Mouse (Mus musculus): Measurements from ENCODE around the gene Pgpep1. TPM values are rescaled to one million over a fixed set of nuclear protein-coding genes. Genes with fewer than 3 reads are reported as not detected.

Pgpep1 gene
- total RNA-seq, 1 experiment, result 21.4 TPM

DNA sequence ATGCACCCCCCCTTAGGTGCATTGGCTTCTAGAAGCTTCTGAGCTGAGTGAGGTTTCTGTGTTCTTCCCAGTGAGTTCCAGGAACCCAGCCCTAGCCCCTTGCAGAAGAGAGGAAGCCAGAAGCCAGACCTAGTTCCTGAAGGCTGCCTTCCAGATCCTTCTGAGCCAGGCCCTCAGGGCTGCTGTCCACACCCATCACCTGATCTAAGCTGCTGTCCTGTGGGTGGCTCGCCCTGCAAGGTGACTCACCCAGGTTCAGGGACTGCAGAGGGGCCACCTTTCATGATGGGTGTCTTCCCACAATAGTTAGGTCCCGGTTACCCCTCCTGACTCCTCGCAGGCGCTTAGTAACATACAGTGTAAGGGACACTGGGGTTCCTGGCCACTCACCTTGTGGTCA, 19.2 kb upstream of the Pgpep1 start:
- H3K4me1 ChIP-seq (ENCODE audit: control insufficient read depth in 2 of 2, insufficient read depth in 2 of 2, low read length in 2 of 2, poor library complexity in 1 of 2), result peaks cover 18 to 33% of the 10 kb centered on the region in 2 experiments
- in situ Hi-C loops (cut with MboI; ENCODE audit: low sequenced_read_pairs in 2 of 2, unreplicated experiment in 2 of 2), result no loop called here

DNA sequence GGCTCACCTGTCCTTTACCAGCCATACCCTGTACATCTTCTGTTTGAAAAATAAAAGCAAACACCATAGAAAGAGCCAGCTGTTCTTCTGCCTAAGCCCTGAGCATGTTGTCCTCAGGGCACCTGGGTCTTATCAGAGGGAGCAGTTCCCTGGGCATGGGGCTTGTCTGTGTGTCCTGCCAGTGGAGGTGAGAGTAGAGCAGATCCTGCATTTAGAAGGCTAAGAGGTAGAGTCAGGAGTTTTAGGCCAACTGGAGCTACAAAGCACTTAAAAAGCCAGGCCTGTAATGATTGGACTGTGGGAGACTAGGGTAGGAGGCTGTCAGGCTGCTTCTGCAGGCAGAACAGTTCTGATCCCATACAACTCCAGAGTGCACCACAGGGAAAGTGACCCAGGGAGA, 18.5 kb upstream of the Pgpep1 start:
- Histone ChIP-seq H3K27ac (ENCODE audit: insufficient read depth, low read depth, low read length, poor library complexity, severe bottlenecking) (no peak overlapping the region), H3K36me3 (ENCODE audit: control insufficient read depth, insufficient read depth, low read length, poor library complexity, severe bottlenecking) (peaks cover 31% of the 10 kb centered on the region; the same call in 1 of the 2 replicates), H3K4me3 (ENCODE audit: insufficient read depth in 1 of 2, low read depth in 1 of 2, low read length in 2 of 2, poor library complexity in 1 of 2, severe bottlenecking in 1 of 2) (no peak overlapping the region), H3K9ac (ENCODE audit: insufficient read depth, low read depth, low read length, poor library complexity, severe bottlenecking) (no peak overlapping the region), H3K4me1 (ENCODE audit: control insufficient read depth in 2 of 2, insufficient read depth in 2 of 2, low read length in 2 of 2, poor library complexity in 1 of 2) (peaks cover 18 to 36% of the 10 kb centered on the region in 2 experiments), H3K9me3 (ENCODE audit: control insufficient read depth, insufficient read depth, low read depth, low read length) (no peaks in the 10 kb centered on the region)
- TF ChIP-seq HCFC1 (IDR thresholded peaks at IDR 0.05; ENCODE audit: borderline replicate concordance, insufficient read depth, low read length) (no peak), MAFK (IDR thresholded peaks at IDR 0.05; ENCODE audit: insufficient read depth, low read depth, low read length) (no peak), ZNF384 (IDR thresholded peaks at IDR 0.05; ENCODE audit: low read depth, low read length) (no peak), ZC3H11A (IDR thresholded peaks at IDR 0.05; ENCODE audit: borderline replicate concordance, low read depth, low read length) (no peak), CHD2 (IDR thresholded peaks at IDR 0.05; ENCODE audit: low read depth, low read length) (no peak)
- DNase-seq (ENCODE audit: low read depth, low spot score), result no peak
- in situ Hi-C loops (cut with MboI; ENCODE audit: low sequenced_read_pairs in 2 of 2, unreplicated experiment in 2 of 2), result no loop called here

More for the DNA sequence above, 19.2 kb upstream of the Pgpep1 start:
- no peak for DNase-seq (ENCODE audit: low read depth, low spot score)
- H3K27ac ChIP-seq (ENCODE audit: insufficient read depth, low read depth, low read length, poor library complexity, severe bottlenecking), result no peak overlapping the region
- TF ChIP-seq CHD2 (IDR thresholded peaks at IDR 0.05; ENCODE audit: low read depth, low read length) (no peak), ZNF384 (IDR thresholded peaks at IDR 0.05; ENCODE audit: low read depth, low read length) (no peak), ZC3H11A (IDR thresholded peaks at IDR 0.05; ENCODE audit: borderline replicate concordance, low read depth, low read length) (no peak), HCFC1 (IDR thresholded peaks at IDR 0.05; ENCODE audit: borderline replicate concordance, insufficient read depth, low read length) (no peak), MAFK (IDR thresholded peaks at IDR 0.05; ENCODE audit: insufficient read depth, low read depth, low read length) (no peak)
- H3K9me3 ChIP-seq (ENCODE audit: control insufficient read depth, insufficient read depth, low read depth, low read length), result no peaks in the 10 kb centered on the region
- H3K4me3 ChIP-seq (ENCODE audit: insufficient read depth in 1 of 2, low read depth in 1 of 2, low read length in 2 of 2, poor library complexity in 1 of 2, severe bottlenecking in 1 of 2), result no peak overlapping the region
- H3K36me3 ChIP-seq (ENCODE audit: control insufficient read depth, insufficient read depth, low read length, poor library complexity, severe bottlenecking), result peaks cover 31% of the 10 kb centered on the region; the same call in 1 of the 2 replicates
- H3K9ac ChIP-seq (ENCODE audit: insufficient read depth, low read depth, low read length, poor library complexity, severe bottlenecking), result no peak overlapping the region

DNA sequence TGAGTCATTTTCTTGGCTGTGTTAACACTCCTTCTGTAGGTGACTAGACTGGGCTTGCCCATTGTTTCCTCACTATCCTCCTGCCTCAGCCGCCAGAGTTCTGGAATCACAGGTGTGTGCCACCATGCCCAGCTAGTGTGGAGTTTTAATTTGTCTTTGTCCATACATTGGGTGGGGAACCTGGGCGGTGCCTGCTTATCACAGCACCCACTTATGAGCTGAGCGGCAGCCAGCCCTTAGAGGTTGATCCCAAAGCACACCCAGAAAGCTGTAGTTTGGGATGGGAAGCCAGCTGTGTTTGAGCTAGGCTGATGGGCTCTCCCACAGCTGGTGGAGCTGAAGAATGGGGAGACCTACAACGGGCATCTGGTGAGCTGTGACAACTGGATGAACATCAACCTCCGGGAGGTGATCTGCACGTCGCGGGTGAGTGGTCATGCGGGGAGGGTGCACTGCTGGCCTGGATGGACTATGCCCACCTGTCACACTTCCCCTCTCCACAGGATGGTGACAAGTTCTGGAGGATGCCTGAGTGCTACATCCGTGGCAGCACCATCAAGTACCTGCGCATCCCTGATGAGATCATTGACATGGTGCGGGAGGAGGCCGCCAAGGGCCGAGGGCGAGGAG, 17.4 kb upstream of the Pgpep1 start:
- H3K4me1 ChIP-seq (ENCODE audit: control insufficient read depth in 2 of 2, insufficient read depth in 2 of 2, low read length in 2 of 2, poor library complexity in 1 of 2), result peaks cover 18 to 36% of the 10 kb centered on the region in 2 experiments
- H3K4me3 ChIP-seq (ENCODE audit: insufficient read depth in 1 of 2, low read depth in 1 of 2, low read length in 2 of 2, poor library complexity in 1 of 2, severe bottlenecking in 1 of 2), result no peak overlapping the region
- TF ChIP-seq MAFK (IDR thresholded peaks at IDR 0.05; ENCODE audit: insufficient read depth, low read depth, low read length) (no peak), HCFC1 (IDR thresholded peaks at IDR 0.05; ENCODE audit: borderline replicate concordance, insufficient read depth, low read length) (no peak), ZC3H11A (IDR thresholded peaks at IDR 0.05; ENCODE audit: borderline replicate concordance, low read depth, low read length) (no peak), ZNF384 (IDR thresholded peaks at IDR 0.05; ENCODE audit: low read depth, low read length) (no peak), CHD2 (IDR thresholded peaks at IDR 0.05; ENCODE audit: low read depth, low read length) (no peak)
- peaks cover 31% of the 10 kb centered on the region; the same call in 1 of the 2 replicates for H3K36me3 ChIP-seq (ENCODE audit: control insufficient read depth, insufficient read depth, low read length, poor library complexity, severe bottlenecking)
- no peak for DNase-seq (ENCODE audit: low read depth, low spot score)
- H3K9me3 ChIP-seq (ENCODE audit: control insufficient read depth, insufficient read depth, low read depth, low read length), result no peaks in the 10 kb centered on the region
- in situ Hi-C loops (cut with MboI; ENCODE audit: low sequenced_read_pairs in 2 of 2, unreplicated experiment in 2 of 2), result no loop called here
- H3K9ac ChIP-seq (ENCODE audit: insufficient read depth, low read depth, low read length, poor library complexity, severe bottlenecking), result peak overlapping the region; percentile 4; the same call in 1 of the 2 replicates
- H3K27ac ChIP-seq (ENCODE audit: insufficient read depth, low read depth, low read length, poor library complexity, severe bottlenecking), result no peak overlapping the region

DNA sequence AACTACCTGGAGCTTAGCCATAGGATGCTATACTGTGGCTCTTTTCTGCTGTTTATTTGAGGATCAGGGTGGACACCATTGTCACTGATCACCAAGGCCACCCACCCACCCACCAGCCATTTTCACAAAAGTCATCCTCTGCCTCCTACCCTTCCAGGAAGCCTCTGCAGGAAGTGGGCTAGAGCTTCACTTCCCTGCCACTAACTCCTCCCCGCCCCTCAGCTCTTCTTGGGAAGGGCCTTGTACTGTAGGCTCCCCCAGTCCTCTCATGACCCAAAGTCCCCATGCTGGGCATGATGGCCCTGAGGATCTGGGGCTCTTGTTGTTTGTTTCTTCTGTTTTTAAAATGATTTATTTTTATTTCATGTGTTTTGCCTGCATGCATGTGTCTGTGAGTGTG, 15.1 kb upstream of the Pgpep1 start:
- in situ Hi-C loops (cut with MboI; ENCODE audit: low sequenced_read_pairs in 2 of 2, unreplicated experiment in 2 of 2), result no loop called here
- peak overlapping the region; percentile 99; the same call in 1 of the 2 replicates for H3K27ac ChIP-seq (ENCODE audit: insufficient read depth, low read depth, low read length, poor library complexity, severe bottlenecking)

More for the DNA sequence above, 15.1 kb upstream of the Pgpep1 start:
- H3K4me1 ChIP-seq (ENCODE audit: control insufficient read depth in 2 of 2, insufficient read depth in 2 of 2, low read length in 2 of 2, poor library complexity in 1 of 2), result peaks cover 19 to 41% of the 10 kb centered on the region in 2 experiments
- peaks cover 31% of the 10 kb centered on the region; the same call in 1 of the 2 replicates for H3K36me3 ChIP-seq (ENCODE audit: control insufficient read depth, insufficient read depth, low read length, poor library complexity, severe bottlenecking)
- no peak for TF ChIP-seq ZNF384 (IDR thresholded peaks at IDR 0.05; ENCODE audit: low read depth, low read length)
- DNase-seq (ENCODE audit: low read depth, low spot score), result no peak
- H3K4me3 ChIP-seq (ENCODE audit: insufficient read depth in 1 of 2, low read depth in 1 of 2, low read length in 2 of 2, poor library complexity in 1 of 2, severe bottlenecking in 1 of 2), result peak overlapping the region; percentile 19 to 97; a peak in 2 of 4 replicates
- peak overlapping the region; percentile 99; the same call in 1 of the 2 replicates for H3K9ac ChIP-seq (ENCODE audit: insufficient read depth, low read depth, low read length, poor library complexity, severe bottlenecking)
- no peaks in the 10 kb centered on the region for H3K9me3 ChIP-seq (ENCODE audit: control insufficient read depth, insufficient read depth, low read depth, low read length)

Data from ES-E14 (cell line).